Mouse (Mus musculus) lung, postnatal 0 days (tissue): ENCODE results near the gene Stpg4.

ENCODE experiments used
- CTCF ChIP-seq: IDR thresholded peaks from 2 replicates; pipeline ENCODE4 v1.5.1; 2016; ENCODE audit warnings: antibody characterized with exemption, mild to moderate bottlenecking
- EP300 ChIP-seq: IDR thresholded peaks from 2 replicates; pipeline ENCODE4 v1.6.1; 2016; ENCODE audit warnings: antibody characterized with exemption, mild to moderate bottlenecking, control low read depth

GRCm38 (mm10) chr17:87372189-87372588, 55.4 kb downstream of the Stpg4 start:
- TF ChIP-seq CTCF (no peak), EP300 (no peak)
